11 mouse cellular contexts compared by ENCODE assay signal in the genomic region with DNA sequence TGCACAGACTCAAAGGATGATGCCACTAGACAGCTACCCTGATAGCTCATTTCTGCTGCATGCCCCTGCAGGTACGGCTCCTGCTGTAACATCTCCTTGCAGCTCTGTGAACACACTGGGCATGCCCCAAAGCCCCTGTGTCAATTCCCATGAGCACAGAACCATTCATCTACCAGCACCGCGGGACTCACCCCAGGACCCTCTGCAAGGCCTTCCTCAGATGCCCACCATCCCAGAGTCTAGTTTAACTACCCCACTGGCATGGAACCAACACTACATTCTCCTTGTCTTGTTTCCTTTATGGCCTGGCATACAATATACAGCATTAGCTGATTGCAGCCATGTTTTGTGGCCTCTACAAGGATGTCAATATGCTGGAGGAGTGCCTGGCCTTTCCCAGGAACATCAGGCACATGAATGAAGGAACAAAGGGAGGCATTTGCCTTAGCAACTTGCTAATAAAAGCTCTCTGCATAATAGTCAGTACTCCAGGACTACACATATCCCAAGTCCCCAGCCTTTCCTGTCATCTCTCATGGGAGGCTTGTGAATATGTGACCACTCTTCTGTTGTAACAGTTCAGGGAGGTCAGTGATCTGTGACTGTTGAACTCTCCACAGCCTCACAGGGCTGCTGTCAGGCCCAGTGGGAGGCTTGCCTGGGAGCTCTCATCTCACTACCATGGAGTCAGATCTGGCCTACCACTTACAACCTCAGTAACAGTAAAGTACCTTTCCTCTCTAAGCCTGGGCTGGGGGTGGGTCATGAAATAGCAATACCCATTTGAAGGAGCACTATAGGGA.
DNase-seq lines count a peak whose midpoint lies in the region; ATAC-seq and TF ChIP-seq lines count a peak whose summit lies in the region.
"Had no signal": no experiment of that assay in that cellular context is flagged by ENCODE, and none has a peak within 500 bp of the region (broad histone marks: within the 10 kb centered on the region; RNA-seq: fewer than 3 reads in every experiment).

No protein-coding gene starts in this region.

- 67% methylated on average over 3 of the region's 3 CpGs for WGBS in hindbrain, embryonic 12.5 days
- WGBS in hindbrain, embryonic 11.5 days = 71% methylated on average over 3 of the region's 3 CpGs

- in situ Hi-C loops in ES-E14 (cut with MboI; ENCODE audit: low sequenced_read_pairs in 2 of 2, unreplicated experiment in 2 of 2) = no loop called here

- H3K27ac ChIP-seq in hindbrain, embryonic 12.5 days = peak overlapping the region; percentile 14
- no peak overlapping the region for H3K27ac ChIP-seq in hindbrain, embryonic 11.5 days (ENCODE audit: low read depth, low read length)
- H3K27ac ChIP-seq in ES-E14 (ENCODE audit: insufficient read depth, low read depth, low read length, poor library complexity, severe bottlenecking) = no peak overlapping the region
- H3K27ac ChIP-seq: limb, embryonic 13.5 days had no signal

- H3K36me3 ChIP-seq in hindbrain, embryonic 12.5 days = no peaks in the 10 kb centered on the region
- H3K36me3 ChIP-seq in hindbrain, embryonic 11.5 days (ENCODE audit: control insufficient read depth, insufficient read depth, low read length) = no peaks in the 10 kb centered on the region
- H3K36me3 ChIP-seq in ES-E14 (ENCODE audit: control insufficient read depth, insufficient read depth, low read length, poor library complexity, severe bottlenecking) = no peaks in the 10 kb centered on the region
- H3K36me3 ChIP-seq: limb, embryonic 13.5 days had no signal

- H3K4me2 ChIP-seq in hindbrain, embryonic 12.5 days (replicated peaks) = no peak overlapping the region
- no peak overlapping the region for H3K4me2 ChIP-seq in hindbrain, embryonic 11.5 days (replicated peaks; ENCODE audit: low read depth, low read length)
- H3K4me2 ChIP-seq: limb, embryonic 13.5 days had no signal

- H3K9me3 ChIP-seq in hindbrain, embryonic 12.5 days (replicated peaks) = no peaks in the 10 kb centered on the region
- no peaks in the 10 kb centered on the region for H3K9me3 ChIP-seq in hindbrain, embryonic 11.5 days (ENCODE audit: control insufficient read depth, low read length)
- no peaks in the 10 kb centered on the region for H3K9me3 ChIP-seq in ES-E14 (ENCODE audit: control insufficient read depth, insufficient read depth, low read depth, low read length)
- H3K9me3 ChIP-seq: limb, embryonic 13.5 days; megakaryocyte, embryonic 14.5 days had no signal

- ATAC-seq in hindbrain, embryonic 12.5 days (ENCODE audit: low FRiP score) = no peak
- no peak for ATAC-seq in hindbrain, embryonic 11.5 days (ENCODE audit: low FRiP score)

- no peak for DNase-seq in hindbrain, embryonic 11.5 days (ENCODE audit: low spot score)
- peak; percentile 1 for DNase-seq in ES-E14 (ENCODE audit: low read depth, low spot score)
- DNase-seq in R1 (ENCODE audit: low read depth, low spot score) = peak; percentile 20
- DNase-seq in kidney, postnatal 36 days = peak; percentile 62 to 67
- DNase-seq in MN1 (ENCODE audit: low spot score) = no peak
- no peak for DNase-seq in lung, postnatal 4 days
- DNase-seq: adrenal gland, adult 2 months; gastrocnemius, postnatal 10 days had no signal

- peaks cover 17% of the 10 kb centered on the region for H3K4me1 ChIP-seq in hindbrain, embryonic 12.5 days
- no peaks in the 10 kb centered on the region; the same call in 1 of the 2 replicates for H3K4me1 ChIP-seq in hindbrain, embryonic 11.5 days (replicated peaks; ENCODE audit: control insufficient read depth, insufficient read depth, low read length)
- peaks cover 0 to 5% of the 10 kb centered on the region in 2 experiments; a peak in 1 of 4 replicates for H3K4me1 ChIP-seq in ES-E14 (ENCODE audit: control insufficient read depth in 2 of 2, insufficient read depth in 2 of 2, low read length in 2 of 2, poor library complexity in 1 of 2)

- H3K27me3 ChIP-seq in hindbrain, embryonic 12.5 days = no peaks in the 10 kb centered on the region
- H3K27me3 ChIP-seq in hindbrain, embryonic 11.5 days (ENCODE audit: control insufficient read depth, insufficient read depth, low read length) = no peaks in the 10 kb centered on the region; the same call in 1 of the 2 replicates
- H3K27me3 ChIP-seq: limb, embryonic 13.5 days had no signal

- no peak overlapping the region for H3K4me3 ChIP-seq in hindbrain, embryonic 12.5 days
- no peak overlapping the region for H3K4me3 ChIP-seq in hindbrain, embryonic 11.5 days (ENCODE audit: low read depth, low read length)
- no peak overlapping the region for H3K4me3 ChIP-seq in ES-E14 (ENCODE audit: insufficient read depth in 1 of 2, low read depth in 1 of 2, low read length in 2 of 2, poor library complexity in 1 of 2, severe bottlenecking in 1 of 2)
- H3K4me3 ChIP-seq: limb, embryonic 13.5 days; megakaryocyte, embryonic 14.5 days had no signal

- H3K9ac ChIP-seq in hindbrain, embryonic 12.5 days = no peak overlapping the region
- H3K9ac ChIP-seq in hindbrain, embryonic 11.5 days (ENCODE audit: low read depth, low read length) = no peak overlapping the region
- no peak overlapping the region for H3K9ac ChIP-seq in ES-E14 (ENCODE audit: insufficient read depth, low read depth, low read length, poor library complexity, severe bottlenecking)
- H3K9ac ChIP-seq: limb, embryonic 13.5 days had no signal

TF ChIP-seq in ES-E14, 5 proteins besides CTCF, POLR2A, EP300 and RAD21:
- TF ChIP-seq HCFC1 (IDR thresholded peaks at IDR 0.05; ENCODE audit: borderline replicate concordance, insufficient read depth, low read length) = no peak
- TF ChIP-seq ZC3H11A (IDR thresholded peaks at IDR 0.05; ENCODE audit: borderline replicate concordance, low read depth, low read length) = no peak
- TF ChIP-seq CHD2 (IDR thresholded peaks at IDR 0.05; ENCODE audit: low read depth, low read length) = no peak
- TF ChIP-seq MAFK (IDR thresholded peaks at IDR 0.05; ENCODE audit: insufficient read depth, low read depth, low read length) = no peak
- no peak for TF ChIP-seq ZNF384 (IDR thresholded peaks at IDR 0.05; ENCODE audit: low read depth, low read length)

Comparison
In these comparisons a context has a peak if more than half of its experiments do, and no peak if none do; other contexts are left out.
1. DNase-seq: peak in ES-E14 (single experiment), R1 (single experiment) and kidney, postnatal 36 days (2 of 2); none in hindbrain, embryonic 11.5 days (single experiment), MN1 (single experiment) and lung, postnatal 4 days (0 of 2).